Mouse (Mus musculus) Muller cell, postnatal 12 days (primary cell): ENCODE results near the gene Galnt5.

ENCODE experiments used
- DNase-seq: peaks from one replicate; pipeline ENCODE4 v3.0.0-alpha.2; 2015; ENCODE audit errors: inconsistent ontology term

The Galnt5 gene

DNA sequence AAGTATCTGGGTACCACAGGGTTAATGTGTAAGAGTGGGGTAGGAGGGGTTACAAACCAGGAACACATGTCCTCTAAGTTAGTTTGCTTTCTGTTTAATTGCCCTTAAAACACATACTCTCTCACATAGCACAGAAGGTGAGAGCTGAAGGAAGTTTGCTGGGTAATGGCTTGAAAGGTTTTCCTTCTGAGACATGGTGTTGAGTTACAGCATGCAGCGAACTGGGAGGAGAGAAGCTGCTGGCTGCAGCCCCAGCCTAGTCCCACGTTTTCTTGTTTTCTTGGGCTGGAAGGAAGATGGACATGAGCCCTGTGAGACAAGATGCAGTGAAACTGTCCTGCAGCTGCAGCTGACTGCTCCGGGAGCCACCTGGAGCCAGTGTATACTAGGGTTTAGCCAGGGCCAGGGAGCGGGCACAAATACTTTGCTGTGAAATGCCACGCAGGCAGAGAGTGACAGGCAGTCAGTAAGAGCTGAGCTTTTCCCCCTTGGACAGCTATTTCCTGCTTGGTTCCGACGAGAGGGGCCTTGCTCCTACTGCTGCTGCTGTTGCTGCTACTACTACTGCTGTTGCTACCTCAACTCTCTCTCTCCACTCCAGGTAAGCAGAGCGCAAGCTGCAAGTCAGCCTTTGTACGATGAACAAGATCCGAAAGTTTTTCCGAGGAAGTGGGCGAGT lies at the start of gene Galnt5:
Gene Galnt5, plus strand, starts transcription at position 133 of the 679 bp plus-strand sequence.
- DNase-seq: no peak

DNA sequence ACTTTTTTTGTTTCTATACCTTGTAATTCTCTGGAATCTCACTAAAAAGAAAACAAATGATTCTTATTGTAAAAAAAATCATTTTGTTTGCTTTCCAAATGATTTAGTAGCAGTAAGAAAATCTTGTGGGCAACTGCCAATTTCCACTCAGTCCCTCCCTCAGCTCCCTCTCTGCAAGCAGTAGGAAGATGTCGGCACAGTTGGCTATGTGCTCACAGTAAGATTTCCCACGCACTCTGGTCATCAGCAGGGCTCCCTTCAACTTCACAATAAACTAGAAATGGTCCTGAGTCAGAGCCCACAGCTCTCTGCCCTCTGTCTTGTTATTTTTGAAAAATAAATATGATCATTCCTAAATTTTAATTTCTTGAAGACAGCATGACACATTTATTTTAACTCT lies 46.1 kb upstream of the Galnt5 start:
- peak; percentile 11 for DNase-seq

DNA sequence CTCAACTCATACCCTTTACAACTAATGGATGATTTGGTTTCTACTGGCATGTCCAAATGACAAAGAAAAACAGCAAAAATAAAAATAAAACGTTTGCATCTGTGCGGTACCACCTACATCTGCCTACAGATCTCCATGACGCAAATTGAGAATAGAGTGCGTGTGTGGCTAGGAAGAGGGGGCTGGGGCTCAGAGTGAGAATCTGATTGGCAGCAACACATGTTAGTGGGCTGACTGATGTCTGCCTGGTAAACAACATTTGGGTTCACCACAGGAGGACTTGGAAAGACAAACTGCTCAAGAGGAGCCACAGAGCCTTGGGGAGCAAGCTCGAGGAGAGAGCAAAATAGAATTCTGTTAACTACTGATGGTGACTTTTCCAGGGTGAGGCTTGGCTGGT lies 36.9 kb upstream of the Galnt5 start:
- no peak for DNase-seq

DNA sequence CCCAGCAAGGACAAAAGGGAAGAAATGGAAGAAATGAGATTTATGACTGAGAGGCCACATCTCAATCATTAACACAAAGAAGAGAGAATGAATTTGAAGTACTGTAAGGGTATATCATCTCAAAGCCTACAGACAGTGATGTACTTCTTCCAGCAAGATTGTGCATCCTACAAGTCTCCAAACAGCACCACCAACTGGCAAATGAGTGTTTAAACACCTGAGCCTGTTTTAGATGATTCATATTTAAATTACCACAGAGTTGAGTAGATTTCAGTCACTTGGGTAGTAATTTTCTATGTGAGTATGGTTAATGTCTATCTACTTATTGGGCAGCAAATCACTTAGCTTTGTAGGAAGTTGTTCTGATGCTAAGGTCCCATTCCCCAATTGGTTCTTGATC lies 15.4 kb upstream of the Galnt5 start:
- no peak for DNase-seq

DNA sequence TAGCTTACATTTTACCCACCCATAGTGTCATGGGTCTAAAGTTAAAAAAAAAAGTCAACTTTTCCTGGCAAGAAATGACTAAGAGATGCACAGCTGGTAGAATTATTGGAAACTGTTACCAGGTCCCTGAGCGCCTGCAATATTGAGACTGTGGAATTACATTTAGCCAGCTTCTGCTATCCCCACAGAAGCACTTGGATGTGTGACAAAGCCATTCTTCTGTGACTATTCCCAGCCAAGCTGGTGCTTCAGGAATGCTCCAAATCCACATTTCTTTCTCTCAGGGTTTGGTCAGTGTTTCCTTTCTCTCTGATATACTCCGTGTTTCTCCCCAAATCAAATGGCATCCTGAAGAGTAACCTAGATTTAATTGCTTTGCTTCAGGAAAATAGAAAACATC lies 6.6 kb upstream of the Galnt5 start:
- DNase-seq: peak; percentile 26

DNA sequence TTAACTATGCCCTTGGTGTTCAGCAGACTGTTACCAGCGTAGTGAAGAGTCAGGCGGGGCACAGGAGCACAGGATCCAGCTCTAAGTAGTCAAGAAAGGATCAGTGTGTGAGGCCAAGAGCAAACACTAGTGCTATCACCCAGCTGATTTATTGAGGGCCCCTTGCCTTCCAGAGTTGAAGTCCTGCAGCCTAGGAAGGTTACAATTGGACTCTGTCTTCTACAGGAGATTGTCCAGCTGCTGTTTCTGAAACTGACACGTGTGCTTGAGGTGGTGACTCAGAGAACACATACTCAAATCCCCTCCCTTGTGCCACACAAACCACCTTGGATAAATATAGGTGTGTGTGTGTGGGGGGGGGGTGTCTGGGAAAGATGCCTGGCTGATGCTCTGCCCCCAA lies 3.8 kb downstream of the Galnt5 start:
- no peak for DNase-seq

DNA sequence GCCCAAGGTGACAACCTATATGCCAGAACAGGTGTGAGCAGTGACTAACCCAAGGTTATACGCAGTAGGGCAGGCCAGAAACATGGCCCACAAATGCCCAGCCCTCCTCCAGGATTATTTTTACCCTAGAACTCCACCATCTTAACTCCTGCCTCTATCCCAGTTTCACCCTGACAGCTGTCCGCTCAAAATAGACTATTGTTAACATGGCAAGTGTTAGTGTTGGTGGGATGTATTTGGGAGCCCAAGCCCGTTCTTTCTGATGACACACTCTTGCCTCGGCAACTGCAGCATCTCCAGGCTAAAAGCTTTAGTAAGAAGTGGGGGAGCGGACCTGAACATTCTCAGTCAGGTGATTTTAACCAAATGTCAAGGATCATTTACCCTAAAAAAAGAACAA lies 9.4 kb downstream of the Galnt5 start:
- DNase-seq: no peak

DNA sequence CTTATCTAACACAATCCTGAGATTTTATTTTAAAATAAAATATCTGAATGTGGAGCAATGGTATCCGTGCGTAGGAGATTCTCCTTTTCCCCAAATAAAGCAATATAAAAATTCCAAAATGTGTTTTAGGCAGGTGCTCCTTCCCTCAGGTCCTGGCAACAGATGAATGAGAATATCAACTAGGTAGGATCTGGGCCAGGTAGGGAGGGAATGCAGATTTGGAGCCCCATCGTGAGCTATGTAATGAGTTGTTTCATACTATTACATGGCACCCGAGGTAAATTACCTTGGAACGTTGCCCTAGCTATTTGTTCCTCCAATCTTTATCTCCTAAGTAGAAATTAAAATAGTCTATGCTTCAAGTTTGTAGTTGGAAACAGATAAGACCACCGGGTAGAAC lies 25.9 kb downstream of the Galnt5 start:
- no peak for DNase-seq

DNA sequence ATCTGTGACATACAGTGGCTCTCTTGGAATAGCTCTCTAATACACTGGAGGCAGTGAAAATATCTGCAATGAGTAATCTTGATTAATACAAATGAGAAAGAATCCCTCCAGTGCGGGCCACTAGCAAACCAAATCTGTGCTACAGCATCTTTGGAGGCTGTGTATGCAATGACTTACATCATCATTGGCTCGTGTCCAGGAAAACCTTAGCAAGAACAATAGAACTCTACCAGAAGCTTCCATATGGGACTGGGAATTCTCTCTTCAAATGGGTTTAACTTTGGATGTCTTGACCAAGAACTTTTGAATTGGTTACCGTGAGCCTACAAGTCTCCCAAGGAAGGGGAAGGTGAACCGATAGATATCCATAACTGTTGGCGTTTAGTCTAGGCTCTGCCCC lies 29.1 kb downstream of the Galnt5 start:
- no peak for DNase-seq

DNA sequence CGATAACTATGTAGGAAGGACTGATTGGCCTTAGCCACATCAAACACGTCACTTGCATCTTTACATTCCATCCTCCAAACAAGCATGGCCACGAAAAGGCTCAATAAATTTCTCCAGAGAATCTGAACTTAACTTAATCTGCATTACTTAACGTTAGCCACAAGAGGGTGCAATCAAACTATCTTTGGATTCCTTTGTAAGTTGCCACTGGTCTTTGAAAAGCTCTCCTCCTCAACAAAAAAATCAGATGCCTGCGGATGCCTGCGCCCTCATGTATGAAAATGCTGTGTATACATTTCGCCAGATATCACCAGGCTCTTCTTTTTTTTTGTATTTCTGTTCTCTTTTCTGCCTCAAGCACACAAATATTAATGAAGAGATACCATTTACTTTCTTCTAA lies 31.7 kb downstream of the Galnt5 start:
- peak; percentile 35 for DNase-seq

DNA sequence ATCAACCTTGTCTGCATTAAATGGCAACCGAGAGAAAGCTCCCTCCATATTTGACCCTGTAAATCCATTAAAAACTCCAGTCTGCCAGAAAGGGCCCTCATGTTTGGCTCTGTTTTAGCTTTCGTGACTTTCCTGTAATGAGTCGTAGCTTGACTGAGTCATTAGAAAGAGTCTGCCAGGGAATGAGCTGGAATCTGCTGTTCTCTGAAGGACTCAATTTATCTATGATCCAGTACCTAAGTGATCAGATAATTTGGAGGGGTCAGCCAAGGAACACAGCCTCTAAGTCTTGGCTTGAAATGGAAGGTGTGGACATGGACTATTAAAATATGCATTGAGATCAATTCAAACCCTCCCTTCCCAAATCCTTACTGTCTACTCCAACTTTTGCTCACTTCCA lies 33.7 kb downstream of the Galnt5 start:
- DNase-seq: peak; percentile 54

DNA sequence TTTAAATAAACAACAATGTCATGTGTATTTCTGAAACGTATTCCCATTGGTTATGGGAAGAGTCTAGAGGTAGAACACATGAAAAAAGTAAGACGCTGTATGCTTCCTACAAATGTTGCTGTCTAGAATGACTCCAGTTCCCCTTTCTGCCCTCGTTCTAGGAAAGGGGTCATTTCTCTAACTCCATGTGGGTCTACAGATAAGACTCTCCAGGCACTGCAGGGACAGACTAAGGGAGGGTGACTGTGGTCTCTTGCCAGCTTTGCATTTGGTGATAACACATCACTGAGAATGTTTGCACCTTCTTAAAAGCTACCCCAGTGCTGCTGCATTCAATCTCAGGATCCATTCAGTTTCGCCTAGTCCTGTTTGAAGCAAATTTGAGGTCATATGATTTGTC lies 38.0 kb downstream of the Galnt5 start:
- no peak for DNase-seq

DNA sequence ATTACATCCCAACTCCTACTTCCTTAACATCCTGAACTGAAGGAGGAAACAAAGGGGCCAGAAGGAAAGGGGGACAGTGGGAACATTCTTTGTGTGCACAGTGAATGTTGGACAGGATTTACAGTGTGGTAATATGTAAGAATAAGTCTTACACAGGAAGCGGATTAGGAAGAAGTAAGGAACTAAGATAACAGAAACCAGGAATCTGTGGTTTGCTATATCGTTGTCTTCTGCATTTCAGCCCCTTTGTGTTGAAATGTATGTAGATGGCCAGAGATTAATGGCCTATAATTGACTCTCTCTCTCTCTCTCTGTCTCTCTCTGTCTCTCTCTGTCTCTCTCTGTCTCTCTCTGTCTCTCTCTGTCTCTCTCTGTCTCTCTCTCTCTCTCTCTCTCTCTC lies 39.2 kb downstream of the Galnt5 start:
- no peak for DNase-seq

DNA sequence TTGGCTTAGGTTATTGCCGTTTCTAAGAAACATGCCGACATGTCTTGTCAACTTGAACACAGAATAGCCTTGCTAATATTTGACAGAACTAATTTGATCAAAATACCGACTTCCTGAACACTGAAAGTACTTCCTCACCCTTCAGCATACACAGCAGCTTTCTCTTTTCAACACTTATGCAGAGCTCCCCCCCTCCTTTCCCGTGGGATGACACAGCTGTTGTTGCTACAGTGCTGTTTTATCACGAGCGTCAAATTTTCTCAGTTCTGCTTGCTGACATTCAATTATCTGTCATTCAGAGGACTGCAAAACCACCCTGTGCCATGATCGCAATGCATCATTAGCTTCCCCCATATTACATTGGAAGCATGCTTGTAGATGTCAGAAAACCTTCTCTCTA lies 44.2 kb downstream of the Galnt5 start:
- DNase-seq: no peak

DNA sequence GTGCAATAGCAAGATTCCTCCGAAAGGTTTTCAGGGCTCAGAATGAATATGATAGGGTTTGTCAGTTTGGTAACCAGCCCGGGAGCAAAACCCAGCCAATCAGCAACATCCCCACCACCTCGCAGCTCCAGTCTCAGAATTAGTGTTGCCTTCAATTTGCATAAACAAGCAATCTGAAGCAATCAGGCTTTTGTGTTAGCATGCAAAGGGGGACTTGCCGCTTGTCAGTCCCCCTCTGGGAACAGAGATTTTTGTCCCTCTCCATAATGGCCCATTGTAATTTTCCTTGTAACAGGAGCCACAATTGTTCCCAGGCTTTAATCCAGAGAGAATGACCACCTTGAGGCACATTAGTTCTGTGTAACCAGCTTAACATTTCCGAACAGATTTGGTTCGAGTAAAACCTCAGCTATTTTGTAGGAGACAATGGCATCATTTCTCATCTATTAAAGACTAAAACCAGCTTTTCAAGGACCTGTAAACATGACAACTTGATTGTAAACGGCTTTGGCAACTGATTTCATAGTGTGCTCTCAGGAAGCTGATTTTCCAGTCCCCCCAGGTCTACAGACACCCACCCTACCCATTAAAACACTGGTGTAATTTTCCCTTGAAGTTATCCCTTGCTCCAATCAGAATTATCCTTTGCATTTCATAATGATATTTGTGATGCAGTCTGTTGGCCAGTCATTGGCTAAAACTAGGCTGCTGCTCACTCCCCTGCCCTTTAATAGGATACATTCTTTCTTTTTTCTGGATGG lies 55.3 kb downstream of the Galnt5 start, which contains the start of gene Ermn:
Gene Ermn, minus strand, starts transcription at position 44 of the 761 bp plus-strand sequence.
- DNase-seq: peak; percentile 29

DNA sequence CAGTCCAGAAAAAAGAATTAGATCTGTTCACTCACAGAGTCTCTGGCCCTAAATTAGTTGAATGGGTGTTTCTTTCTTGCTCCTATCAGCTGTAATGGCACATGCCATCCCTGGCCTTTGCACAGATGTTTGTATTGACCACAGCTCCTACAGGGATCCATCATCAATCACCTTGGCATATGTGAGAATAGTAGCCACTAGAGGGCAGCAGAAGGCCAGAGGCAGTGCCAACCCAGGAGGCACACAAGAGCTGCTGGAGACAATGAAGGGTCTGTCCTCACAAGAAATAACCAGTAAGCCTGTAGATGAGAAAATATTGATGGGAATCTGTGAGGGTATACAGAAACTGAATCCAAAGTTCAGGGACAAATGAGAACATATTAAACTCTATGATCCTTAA lies 57.7 kb downstream of the Galnt5 start:
- peak; percentile 32 for DNase-seq

DNA sequence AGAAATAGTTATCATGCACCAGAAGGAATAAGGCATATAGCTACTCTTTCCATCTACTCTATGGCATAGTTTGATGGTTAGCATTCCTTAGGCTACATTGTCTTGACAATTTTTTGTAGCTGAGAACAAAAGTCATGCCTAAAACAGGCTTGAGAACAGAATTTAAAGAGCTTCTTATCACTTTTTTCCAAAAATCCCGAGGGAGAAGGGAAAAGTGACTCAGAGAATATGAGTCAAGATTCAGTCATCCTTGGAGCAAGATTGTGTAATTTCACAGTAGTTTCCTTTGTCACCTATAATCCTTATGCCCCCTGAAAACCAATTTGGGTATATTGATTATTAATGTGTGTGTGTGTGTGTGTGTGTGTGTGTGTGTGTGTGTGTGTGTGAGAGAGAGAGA lies 82.2 kb downstream of the Galnt5 start:
- DNase-seq: peak; percentile 34

DNA sequence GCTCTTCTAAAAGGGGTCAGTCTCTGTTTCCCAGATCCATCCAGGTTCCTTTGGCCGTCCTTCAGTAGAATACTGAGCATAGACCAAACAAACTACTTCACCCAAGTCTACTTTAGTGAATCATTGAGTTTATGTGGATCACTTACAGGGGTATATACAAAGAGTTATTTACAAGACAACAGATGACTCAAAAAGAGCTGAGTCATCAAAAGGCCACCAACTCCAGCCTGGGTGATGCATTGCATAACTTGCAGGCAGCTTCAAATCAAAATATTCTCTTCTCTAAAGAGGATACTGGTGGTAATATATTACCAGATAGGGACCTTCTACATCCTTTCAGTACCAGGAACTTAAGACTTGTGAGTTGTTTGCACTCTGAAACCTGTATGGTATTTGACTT lies 88.7 kb downstream of the Galnt5 start:
- DNase-seq: no peak

DNA sequence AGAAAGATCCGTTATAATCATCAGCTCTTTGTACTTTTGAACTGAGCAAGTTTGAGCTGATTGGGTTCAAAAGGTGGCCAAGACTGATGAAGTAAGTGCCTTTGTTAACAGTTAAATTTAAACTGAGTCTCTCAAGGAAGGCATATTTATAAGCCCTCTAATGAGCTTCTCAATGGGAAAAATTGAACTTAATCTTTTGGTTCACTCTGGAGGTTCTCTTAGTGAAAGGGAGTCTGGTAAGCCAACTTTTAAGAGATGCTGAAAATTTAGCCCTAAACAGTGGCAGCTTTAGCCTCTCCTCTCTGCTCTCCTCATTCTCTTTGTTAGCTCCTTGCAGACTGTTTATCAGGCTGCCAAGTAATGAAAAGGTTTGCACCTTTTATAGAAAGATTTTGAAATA lies 97.1 kb downstream of the Galnt5 start:
- DNase-seq: no peak
